Mouse (Mus musculus) liver, postnatal 0 days (tissue): ENCODE data around the gene Pcdh15.

ENCODE experiments used
- CTCF ChIP-seq: sonication (generic); IDR thresholded peaks from 2 replicates; pipeline ENCODE4 v1.5.1; 2016; ENCODE audit warnings: antibody characterized with exemption, low read depth
- EP300 ChIP-seq: IDR thresholded peaks from 2 replicates; pipeline ENCODE4 v1.6.1; 2016; ENCODE audit warnings: antibody characterized with exemption, low read depth, mild to moderate bottlenecking

DNA sequence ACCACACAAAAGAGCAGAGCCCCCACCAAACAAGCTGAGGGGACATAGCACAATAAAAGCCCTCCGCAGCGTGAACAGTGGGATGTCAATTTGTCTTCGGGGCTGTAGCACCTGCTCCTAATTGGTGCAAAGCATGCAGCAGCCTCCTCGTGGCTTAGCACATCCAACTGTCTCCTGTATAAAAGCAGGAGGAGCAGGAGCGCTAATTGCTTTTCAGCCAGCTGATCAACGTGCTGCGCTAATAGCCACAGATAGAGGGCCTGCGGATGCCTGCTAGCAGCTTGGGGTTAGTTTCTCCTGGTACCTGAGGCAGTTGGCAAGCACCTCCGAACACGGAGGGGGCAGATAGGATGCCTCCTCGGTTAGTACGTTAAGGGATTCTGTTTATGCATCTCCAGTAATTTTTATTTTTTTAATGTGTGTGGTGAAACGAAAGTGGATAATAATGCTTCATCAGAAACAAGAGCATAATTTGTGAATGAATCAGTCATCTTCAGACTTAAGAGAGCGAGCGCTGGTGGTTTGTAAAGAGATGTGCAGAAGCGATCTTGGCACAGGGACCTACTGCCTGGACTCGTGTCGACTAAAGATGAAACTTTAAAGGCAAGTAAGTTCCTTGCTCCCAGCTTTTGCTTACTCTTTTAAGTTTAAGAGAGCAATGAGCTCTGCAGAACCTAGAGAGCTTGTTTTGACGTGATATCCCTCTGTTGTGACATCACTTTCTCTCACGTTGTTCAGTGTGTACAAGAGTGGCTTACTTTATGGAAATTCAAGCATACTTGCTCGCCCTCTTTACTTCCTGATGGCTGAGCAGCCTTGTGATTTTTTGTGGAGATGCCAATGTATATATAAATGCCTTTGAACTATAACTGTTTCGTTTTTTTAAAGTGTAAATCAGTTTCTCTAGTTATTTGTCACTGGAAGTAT lies 722.8 kb downstream of the Pcdh15 start:
- TF ChIP-seq CTCF: no peak
- no peak for TF ChIP-seq EP300
